Mouse (Mus musculus) left cerebral cortex, adult 2 months (tissue): ENCODE measurements around the gene Lpin2. TPM values are rescaled to one million over a fixed set of nuclear protein-coding genes. Genes with fewer than 3 reads are reported as not detected.

Experiments
- DNase-seq, 2 experiments: peaks; one replicate each; pipeline ENCODE4 v3.0.0; 2021 to 2022; ENCODE audit warnings: low spot score in 2 of 2, mixed read lengths in 1 of 2; ENCODE audit errors: extremely low spot score in 1 of 2
- H3K27ac ChIP-seq: fragments of 200-600 bp; 2 replicates; pipeline ENCODE4 v1.8.1; 2022
- H3K4me3 ChIP-seq: fragments of 200-600 bp; 2 replicates; pipeline ENCODE4 v1.8.1; 2022
- CTCF ChIP-seq: fragments of 200-600 bp; IDR thresholded peaks from 2 replicates; pipeline ENCODE4 v1.8.1; 2022; ENCODE audit warnings: antibody characterized with exemption, mild to moderate bottlenecking, moderate library complexity
- intact Hi-C: fragments of 180-260 bp; cut with DNase I; formaldehyde crosslinking; loops from one replicate; pipeline ENCODE4 v1.15.1; 2025
- total RNA-seq, 2 experiments: library from RNA; stranded (reverse); gene quantifications; 2 replicates each; pipeline ENCODE4 v1.2.3; 2021

Gene Lpin2
- total RNA-seq, 2 experiments from 2014 or later: 85.2 to 86.5 TPM

DNA sequence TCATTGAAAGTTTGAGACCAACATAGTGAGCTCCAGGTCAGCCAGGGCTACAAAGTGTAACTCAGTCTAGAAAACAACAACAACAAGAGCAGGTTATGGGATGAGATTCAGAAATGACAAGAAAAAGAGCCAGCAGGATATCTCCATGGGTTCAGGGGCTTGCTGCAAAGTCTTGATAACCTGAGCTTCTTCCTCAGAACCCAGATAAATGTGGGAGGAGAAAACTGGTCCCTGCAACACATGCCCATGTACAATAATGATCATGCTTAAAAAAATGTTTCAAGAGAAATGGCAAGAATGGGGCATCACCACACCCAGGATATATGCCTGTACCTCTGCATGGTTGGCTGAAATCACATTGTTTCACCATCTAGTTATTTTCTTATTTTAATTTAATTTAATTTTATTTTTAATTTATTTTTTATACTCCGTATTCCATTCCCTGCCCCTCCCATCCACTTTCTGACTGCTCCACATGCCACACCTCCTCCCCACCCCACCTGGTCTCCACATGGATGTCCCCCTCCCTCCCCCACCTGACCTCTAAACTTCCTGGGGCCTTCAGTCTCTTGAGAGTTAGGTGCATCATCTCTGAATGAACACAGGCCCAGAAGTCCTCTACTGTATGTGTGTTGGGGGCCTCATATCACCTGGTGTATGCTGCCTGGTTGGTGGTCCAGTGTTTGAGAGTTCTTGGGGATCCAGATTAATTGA, 37.0 kb upstream of the Lpin2 start:
- DNase-seq: no peak
- no peak for TF ChIP-seq CTCF
- H3K27ac ChIP-seq: no peak overlapping the region
- no peak overlapping the region for H3K4me3 ChIP-seq
- intact Hi-C loops: no loop called here

DNA sequence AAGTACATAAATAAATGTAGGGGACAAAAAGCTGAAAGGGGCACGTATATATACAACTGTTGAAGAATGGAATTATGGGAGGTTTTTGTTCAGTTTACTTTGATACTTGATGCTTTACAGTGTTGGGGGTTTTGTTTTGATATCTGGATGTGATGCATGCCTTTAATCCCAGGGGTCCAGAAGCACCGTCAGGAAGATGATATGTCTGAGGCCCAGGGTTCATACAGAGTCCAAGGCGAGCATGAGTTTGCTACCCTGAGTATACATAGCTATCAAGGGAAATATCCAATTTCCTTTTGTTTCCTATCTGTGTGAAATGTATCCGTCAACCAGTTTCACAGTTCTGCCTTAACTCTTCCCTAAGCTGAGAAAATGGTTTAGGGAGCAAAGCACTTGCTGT, 29.0 kb upstream of the Lpin2 start:
- DNase-seq: no peak
- intact Hi-C loops: no loop called here
- no peak overlapping the region for H3K27ac ChIP-seq
- TF ChIP-seq CTCF: no peak
- H3K4me3 ChIP-seq: no peak overlapping the region

DNA sequence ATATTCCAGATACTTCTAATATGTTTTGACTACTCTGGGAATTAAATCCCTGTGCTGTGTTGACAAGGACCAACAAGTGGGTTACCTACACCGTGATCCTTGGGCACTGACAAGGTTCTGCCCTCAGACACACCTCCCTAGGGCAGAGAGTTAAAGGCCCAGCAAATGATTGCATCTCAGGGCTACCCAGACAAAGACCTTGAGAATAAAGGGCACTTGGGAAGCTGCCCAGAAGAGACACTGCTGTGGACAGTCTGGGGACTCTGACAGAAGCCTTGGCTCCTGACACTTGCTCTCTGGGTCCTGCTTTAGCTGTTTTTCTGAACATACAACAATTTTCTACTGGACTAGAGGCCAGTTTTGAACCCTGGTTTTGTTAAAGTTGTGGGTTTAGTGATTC, 27.1 kb upstream of the Lpin2 start:
- DNase-seq: no peak
- H3K4me3 ChIP-seq: no peak overlapping the region
- intact Hi-C loops: no loop called here
- H3K27ac ChIP-seq: no peak overlapping the region
- TF ChIP-seq CTCF: no peak

DNA sequence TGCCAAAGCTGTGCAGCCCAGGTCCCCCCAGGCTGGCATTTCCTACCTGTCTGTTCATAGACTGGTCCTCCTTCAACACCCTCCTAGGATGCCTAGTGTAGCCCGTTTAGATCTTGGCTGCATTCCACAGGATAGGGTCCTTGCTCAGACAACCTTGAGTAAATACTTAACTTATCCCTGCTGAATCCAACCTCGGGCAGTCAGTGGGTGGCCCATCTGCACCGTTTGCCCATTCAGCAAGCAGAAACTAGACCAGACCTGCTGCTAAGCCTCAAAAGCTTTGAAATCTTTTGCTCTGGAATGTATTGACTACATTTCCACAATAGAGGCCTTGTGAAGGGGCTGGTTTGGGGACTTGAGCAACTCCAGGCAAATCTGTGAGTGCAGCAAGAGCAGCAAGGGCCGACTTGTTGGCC, 23.2 kb upstream of the Lpin2 start:
- DNase-seq: no peak
- no peak overlapping the region for H3K4me3 ChIP-seq
- no peak for TF ChIP-seq CTCF
- intact Hi-C loops: no loop called here
- no peak overlapping the region for H3K27ac ChIP-seq

DNA sequence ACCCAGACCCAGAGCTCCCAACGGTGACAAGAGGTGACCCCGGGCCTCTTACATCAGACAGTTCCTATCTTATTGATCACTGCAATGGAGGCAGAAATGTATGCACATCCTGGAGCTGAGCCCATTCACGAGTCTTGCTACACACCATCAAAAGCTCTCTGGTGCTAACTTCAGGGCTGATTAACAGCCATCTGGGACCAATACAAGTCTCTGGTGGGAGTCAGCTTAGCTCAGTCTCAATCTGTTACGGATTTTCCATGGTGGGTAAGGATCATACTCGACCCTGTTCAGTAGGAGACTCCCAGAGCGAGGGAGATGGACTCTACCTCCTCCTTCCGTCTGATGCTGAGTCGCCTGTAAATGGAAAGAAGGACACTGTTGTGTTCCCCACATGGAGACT, 22.6 kb upstream of the Lpin2 start:
- no peak for DNase-seq
- TF ChIP-seq CTCF: no peak

DNA sequence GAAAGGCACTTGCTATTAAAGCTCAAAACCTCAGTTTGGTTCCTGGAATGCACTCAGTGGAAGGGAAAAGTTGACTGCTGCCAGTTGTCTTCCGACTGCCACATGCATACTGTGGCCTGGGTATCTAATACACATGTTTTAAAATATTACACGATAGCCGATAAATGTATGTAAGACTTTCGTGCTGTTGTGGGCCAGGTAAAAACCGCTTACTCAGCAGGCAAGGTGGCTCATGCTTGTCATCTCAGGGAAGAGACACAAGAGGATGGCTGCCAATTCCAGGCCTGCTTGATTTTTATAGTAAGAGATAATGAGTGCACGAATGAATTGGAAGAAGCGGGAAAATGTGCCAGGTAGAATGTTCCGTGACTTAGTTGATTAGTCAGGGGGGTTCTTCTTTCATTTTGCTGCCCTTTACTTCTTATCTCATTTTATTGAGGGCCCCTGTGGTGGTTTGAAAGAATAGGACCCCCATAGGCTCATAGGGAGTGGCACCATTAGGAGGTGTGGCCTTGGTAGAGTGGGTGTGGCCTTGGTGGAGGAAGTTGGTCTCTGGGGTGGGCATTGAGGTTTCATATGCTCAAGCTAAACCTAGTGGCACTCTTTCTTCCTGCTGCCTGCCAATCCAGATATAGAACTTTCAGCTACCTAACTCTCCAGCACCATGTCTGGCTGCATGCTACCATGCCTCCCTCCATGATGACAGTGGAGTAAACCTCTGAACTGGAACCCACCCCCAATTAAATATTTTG, 21.9 kb upstream of the Lpin2 start:
- intact Hi-C loops: no loop called here
- Histone ChIP-seq H3K27ac (no peak overlapping the region), H3K4me3 (no peak overlapping the region)
- no peak for DNase-seq
- no peak for TF ChIP-seq CTCF

More for the DNA sequence above, 22.6 kb upstream of the Lpin2 start:
- no peak overlapping the region for H3K4me3 ChIP-seq
- H3K27ac ChIP-seq: no peak overlapping the region
- intact Hi-C loops: no loop called here

DNA sequence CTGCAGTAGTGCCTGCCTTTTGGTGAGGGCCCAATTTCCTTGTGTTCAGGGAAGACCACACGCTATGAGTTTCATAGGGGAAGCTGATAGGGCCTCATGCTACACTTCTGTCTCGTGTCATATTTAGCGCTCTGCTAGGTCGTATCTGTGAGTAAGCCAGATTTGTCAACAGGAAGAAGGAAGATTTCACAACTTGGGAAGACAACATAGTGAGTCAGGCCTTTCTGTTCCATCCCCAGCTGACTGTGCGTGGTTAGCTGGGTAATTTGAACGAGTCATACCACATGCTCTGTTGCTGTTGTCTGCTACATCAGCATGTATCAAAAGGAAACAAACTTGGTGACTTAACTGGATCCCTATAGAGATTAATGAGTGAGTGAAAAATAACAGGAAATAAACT, 17.4 kb upstream of the Lpin2 start:
- intact Hi-C loops: no loop called here
- DNase-seq: peak in 1 of 2 experiments; percentile 24
- Histone ChIP-seq H3K27ac (no peak overlapping the region), H3K4me3 (no peak overlapping the region)
- no peak for TF ChIP-seq CTCF

DNA sequence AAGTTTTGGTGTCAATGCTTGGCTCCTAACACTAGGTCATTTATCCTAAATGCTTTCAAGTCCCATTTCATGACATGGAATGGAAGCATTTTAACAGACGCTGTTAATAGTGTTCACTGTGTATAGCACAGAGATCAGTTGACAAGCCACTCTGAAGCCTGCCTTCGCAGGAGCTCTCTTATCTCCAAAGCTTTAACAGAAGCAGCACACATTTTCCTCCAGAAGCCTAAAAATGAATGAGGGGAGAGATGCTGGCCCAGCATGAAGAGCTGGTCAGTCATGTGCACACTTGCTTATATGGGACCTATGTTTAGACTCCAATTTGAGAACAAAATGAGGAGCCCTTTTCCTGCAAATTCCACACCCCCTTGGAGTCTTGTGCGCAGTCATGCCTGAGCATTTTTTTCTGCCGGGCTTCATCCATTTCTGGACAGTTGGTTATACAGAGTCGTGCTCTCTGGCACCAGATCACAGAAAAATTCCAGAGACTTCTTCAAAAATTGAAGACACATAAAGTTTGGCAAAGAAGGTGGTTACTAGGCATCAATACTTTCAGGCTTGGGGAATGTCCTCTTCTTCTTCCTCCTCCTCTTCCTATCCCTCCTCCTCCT, 14.1 kb upstream of the Lpin2 start:
- no peak overlapping the region for H3K4me3 ChIP-seq
- intact Hi-C loops: loop anchor here (2.0 kb wide), 1 partner anchor 38 kb away; no protein-coding TSS in a partner anchor
- no peak overlapping the region for H3K27ac ChIP-seq
- no peak for DNase-seq
- no peak for TF ChIP-seq CTCF

DNA sequence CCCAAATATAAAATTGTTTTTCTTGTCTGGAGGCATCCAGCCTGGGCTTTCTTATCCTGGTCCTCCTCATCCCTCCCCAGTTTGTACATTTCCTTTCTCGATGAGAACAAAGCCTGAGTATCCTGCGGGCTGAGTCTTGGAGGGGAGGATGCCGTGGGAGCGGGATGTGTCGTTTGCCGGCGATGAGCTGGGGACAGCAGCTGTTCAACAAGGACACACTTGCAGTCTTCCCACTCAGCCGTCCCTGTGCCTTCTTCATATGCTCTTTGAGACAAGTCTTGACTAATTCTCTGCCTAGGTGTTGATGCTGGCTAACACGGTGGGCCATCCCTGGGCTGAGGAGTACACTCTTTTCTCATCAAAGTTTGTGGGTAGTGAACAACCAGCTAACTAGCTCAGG, 13.5 kb upstream of the Lpin2 start:
- no peak for TF ChIP-seq CTCF
- Histone ChIP-seq H3K27ac (no peak overlapping the region), H3K4me3 (no peak overlapping the region)
- intact Hi-C loops: loop anchor here (2.0 kb wide), 1 partner anchor 38 kb away; no protein-coding TSS in a partner anchor
- peak in 1 of 2 experiments; percentile 51 for DNase-seq

DNA sequence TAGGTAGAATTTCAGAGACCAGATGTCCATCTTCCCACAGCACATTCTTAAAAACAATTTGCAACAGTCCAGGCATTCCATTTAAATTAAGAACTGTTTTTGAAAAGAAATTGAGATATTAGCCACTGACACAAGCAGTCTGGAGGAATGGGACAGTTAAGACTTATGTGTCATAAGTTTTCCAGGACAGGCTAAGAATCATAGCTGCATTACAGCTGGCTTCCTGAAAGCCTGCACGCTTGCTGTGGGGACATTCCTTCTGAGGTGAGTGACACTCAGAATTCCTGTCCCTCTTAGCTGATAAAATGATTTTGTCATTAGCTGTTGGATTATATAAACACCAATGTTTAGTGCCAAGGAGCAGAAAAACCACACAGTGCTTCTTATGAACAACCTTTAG, 12.7 kb upstream of the Lpin2 start:
- H3K27ac ChIP-seq: no peak overlapping the region
- TF ChIP-seq CTCF: no peak
- no peak for DNase-seq
- intact Hi-C loops: loop anchor here (2.0 kb wide), 1 partner anchor 39 kb away; no protein-coding TSS in a partner anchor
- H3K4me3 ChIP-seq: no peak overlapping the region

DNA sequence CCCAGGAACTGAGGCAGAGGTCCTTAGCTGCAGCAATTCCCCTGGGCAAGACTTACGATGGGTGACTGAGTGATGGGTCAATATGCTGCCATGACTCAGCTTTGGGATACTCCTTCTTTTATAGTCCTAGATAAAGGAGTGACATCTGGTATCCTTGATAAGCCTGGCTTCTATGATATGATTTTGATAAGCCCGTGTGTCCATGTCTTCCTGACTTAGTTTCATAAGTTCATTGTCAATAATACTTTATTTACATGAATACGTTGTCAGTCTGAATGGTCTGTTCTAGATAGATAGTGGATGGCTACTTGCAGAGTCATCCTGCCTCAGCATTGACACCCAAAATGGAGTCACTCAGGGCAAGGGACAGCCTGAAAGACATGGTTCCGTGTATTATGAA, 11.2 kb upstream of the Lpin2 start:
- TF ChIP-seq CTCF: no peak
- no peak for DNase-seq
- intact Hi-C loops: no loop called here
- no peak overlapping the region for H3K27ac ChIP-seq
- no peak overlapping the region for H3K4me3 ChIP-seq

DNA sequence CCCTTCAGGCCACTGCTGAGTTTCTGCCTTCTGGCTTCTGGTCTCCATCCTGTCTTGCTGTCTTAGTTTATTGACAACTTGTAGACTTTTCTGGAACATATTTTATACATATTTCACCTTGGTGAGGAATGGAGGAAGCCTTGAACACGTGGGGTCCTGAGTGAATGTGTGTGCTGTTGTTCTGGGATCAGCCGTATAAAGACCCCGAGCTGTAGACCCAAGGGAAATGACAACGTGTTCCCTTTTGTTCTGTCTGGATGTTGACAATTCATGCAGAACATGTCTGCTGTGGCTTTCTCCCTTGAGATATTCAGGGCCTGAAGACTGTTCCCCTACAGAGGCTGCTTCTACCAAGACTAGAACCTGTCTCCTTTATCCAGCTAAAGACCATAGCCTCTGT, 5.0 kb upstream of the Lpin2 start:
- no peak for DNase-seq
- intact Hi-C loops: no loop called here
- no peak for TF ChIP-seq CTCF
- H3K27ac ChIP-seq: no peak overlapping the region
- no peak overlapping the region for H3K4me3 ChIP-seq
